Mouse (Mus musculus) brown adipose tissue, adult 24 weeks (tissue): ENCODE results near the gene Hpd. TPM values are rescaled to one million over a fixed set of nuclear protein-coding genes. Genes with fewer than 3 reads are reported as not detected.

Experiments
- H3K27ac ChIP-seq: fragments of 200-500 bp; replicated peaks from 2 replicates; pipeline ENCODE4 v1.5.1; 2012; ENCODE audit warnings: low read depth, mild to moderate bottlenecking, low read length
- H3K4me1 ChIP-seq: fragments of 200-500 bp; 2 replicates; pipeline ENCODE4 v1.6.1; 2012; ENCODE audit warnings: low read length, mixed read lengths; ENCODE audit not compliant: control insufficient read depth, insufficient read depth, insufficient read length
- H3K4me3 ChIP-seq: fragments of 200-500 bp; 2 replicates; pipeline ENCODE4 v1.5.1; 2012; ENCODE audit warnings: low read depth, mild to moderate bottlenecking, low read length, moderate library complexity; ENCODE audit not compliant: insufficient read depth
- polyA plus RNA-seq: library from polyadenylated mRNA; stranded (reverse); fragments of >200 nt; gene quantifications from 2 replicates; pipeline ENCODE4 v1.2.4, GENCODE M21; 2012; ENCODE audit not compliant: missing spikeins, insufficient read depth, insufficient read length

Gene Hpd
- polyA plus RNA-seq, 1 experiment, result 1.7 TPM

GRCm38 (mm10) chr5:123195500-123196000 lies 13.0 kb upstream of the Hpd start:
- Histone ChIP-seq H3K4me3 (no peak overlapping the region), H3K4me1 (no peaks in the 10 kb centered on the region), H3K27ac (no peak overlapping the region)

- no peak overlapping the region for H3K27ac ChIP-seq
These were observed 12.3 kb upstream of the Hpd start for GRCm38 (mm10) chr5:123194856-123195255.

GRCm38 (mm10) chr5:123193436-123193835 lies 10.9 kb upstream of the Hpd start:
- Histone ChIP-seq H3K4me3 (no peak overlapping the region), H3K4me1 (no peaks in the 10 kb centered on the region), H3K27ac (no peak overlapping the region)

More at GRCm38 (mm10) chr5:123194856-123195255, 12.3 kb upstream of the Hpd start:
- Histone ChIP-seq H3K4me1 (no peaks in the 10 kb centered on the region), H3K4me3 (no peak overlapping the region)

DNA sequence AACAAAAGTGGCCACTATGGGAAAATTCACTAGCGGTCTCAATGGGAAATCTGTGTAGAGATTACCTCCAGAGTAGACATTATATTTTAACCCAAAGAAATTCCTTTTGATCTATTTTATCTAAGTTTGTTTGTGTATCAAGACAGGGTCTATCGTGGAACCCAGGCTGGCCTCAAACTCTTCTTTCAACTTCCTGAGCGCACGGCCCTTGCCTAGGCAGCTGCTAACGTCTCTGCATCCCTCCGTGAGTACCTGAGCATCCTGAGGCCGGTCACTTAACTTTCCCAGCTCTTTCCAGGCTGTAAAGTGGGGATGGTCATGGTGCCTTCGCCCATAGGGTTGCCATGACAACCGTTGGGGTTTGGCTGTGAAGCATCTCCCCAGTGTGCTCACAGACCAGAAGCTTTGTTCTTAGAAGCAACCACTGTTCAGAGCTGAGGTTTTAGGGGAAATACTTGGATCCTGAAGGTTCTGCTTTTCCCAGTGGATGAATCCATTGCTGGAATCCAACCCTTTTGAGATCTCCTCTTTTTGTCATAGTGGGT lies 10.2 kb upstream of the Hpd start:
- no peak overlapping the region for H3K4me3 ChIP-seq

DNA sequence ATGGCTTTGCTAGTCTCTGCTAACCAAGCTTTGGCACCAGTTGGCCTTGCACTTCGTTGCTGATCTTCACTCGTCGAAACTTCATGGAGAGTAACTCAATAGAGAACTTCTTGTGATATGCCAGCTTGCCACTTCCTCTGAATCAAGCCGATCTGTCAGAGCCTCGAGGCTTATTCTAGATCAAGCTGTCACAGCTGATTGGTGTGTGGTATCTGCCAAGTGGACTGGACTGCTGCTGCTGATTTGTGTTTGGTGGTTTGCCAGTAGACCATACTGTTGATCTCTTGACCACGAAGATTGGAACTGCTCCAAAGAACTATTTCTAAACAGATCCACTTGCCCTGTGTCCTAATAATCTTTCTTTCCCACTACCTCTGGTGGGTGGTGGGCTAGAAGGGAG lies 8.9 kb upstream of the Hpd start:
- Histone ChIP-seq H3K4me1 (no peaks in the 10 kb centered on the region), H3K4me3 (no peak overlapping the region), H3K27ac (no peak overlapping the region)

More for the DNA sequence above, 10.2 kb upstream of the Hpd start:
- no peaks in the 10 kb centered on the region for H3K4me1 ChIP-seq
- H3K27ac ChIP-seq, result no peak overlapping the region

- Histone ChIP-seq H3K4me3 (no peak overlapping the region), H3K27ac (no peak overlapping the region), H3K4me1 (no peaks in the 10 kb centered on the region)
These were observed 8.4 kb upstream of the Hpd start for GRCm38 (mm10) chr5:123190912-123191311.

GRCm38 (mm10) chr5:123187306-123187705 lies 4.8 kb upstream of the Hpd start:
- no peak overlapping the region for H3K27ac ChIP-seq
- H3K4me3 ChIP-seq, result no peak overlapping the region
- no peaks in the 10 kb centered on the region for H3K4me1 ChIP-seq

GRCm38 (mm10) chr5:123185966-123186365 lies 3.4 kb upstream of the Hpd start:
- Histone ChIP-seq H3K4me3 (no peak overlapping the region), H3K4me1 (no peaks in the 10 kb centered on the region), H3K27ac (no peak overlapping the region)

- Histone ChIP-seq H3K27ac (no peak overlapping the region), H3K4me3 (no peak overlapping the region), H3K4me1 (no peaks in the 10 kb centered on the region)
These were observed 991 bp downstream of the Hpd start for GRCm38 (mm10) chr5:123181536-123181935.

- Histone ChIP-seq H3K4me3 (no peak overlapping the region), H3K27ac (no peak overlapping the region), H3K4me1 (no peaks in the 10 kb centered on the region)
These were observed 2.1 kb downstream of the Hpd start for GRCm38 (mm10) chr5:123180390-123180789.

DNA sequence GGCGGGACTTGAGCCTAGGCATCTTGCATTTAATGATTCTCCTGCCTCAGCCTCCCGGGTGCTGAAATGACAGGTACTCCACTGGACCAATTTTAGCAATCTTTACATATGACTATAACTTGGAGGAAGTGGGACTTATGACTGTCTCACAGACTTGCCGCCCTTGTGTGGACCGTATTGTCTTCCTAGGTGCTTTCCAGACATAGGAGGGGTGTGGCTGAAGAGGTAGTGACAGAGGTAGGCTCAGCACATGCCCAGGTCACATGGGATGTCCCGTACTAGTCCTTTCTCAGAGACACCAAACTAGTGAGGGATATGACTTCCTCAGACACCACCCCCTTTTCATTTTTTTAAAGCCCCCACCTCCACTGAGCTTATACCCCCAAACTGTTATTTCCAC lies 3.7 kb downstream of the Hpd start:
- H3K27ac ChIP-seq, result no peak overlapping the region
- no peak overlapping the region for H3K4me3 ChIP-seq
- H3K4me1 ChIP-seq, result no peaks in the 10 kb centered on the region

GRCm38 (mm10) chr5:123171646-123172350 lies 10.7 kb downstream of the Hpd start:
- no peak overlapping the region for H3K27ac ChIP-seq
- no peak overlapping the region for H3K4me3 ChIP-seq

DNA sequence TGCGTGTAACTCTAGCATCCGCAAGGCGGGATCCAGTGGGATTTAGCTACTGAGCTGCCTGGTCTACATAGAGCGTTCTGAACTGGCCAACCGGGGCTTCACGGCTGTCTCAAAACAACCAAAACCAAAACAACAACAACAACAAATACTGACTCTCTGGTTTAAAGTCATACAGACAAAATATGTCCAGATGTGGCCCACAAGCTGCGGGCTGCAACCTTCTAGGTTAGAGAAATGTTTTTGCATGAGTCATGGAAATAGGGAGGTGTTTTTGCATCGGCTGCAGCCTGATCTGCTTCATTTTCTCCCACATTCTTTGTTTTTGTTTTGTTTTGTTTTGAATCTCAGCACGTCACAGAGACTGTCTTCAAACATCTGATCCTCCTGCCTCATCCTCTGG lies 12.2 kb downstream of the Hpd start:
- H3K27ac ChIP-seq, result no peak overlapping the region
- H3K4me1 ChIP-seq, result no peaks in the 10 kb centered on the region
- H3K4me3 ChIP-seq, result no peak overlapping the region

More at GRCm38 (mm10) chr5:123171646-123172350, 10.7 kb downstream of the Hpd start:
- no peaks in the 10 kb centered on the region for H3K4me1 ChIP-seq

DNA sequence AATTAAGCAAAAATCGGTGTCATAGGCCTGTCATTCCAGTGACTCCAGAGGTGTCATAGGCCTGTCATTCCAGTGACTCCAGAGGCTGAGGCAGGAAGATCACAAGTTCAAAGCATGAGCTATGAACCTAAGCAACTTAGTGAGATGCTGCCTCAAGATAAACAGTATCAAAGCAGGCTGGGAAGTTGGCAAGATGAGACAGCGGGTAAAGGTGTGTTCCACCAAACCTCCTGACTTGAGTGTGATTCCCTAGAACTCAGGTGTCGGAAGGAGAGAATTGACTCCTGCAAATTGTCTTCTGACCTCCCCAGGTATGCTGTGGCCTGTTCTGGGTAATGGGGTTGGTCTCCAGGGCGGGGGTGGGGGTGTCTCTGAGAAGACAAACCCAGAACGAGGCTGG lies 13.2 kb downstream of the Hpd start, which contains the start of gene Psmd9:
Gene Psmd9, plus strand, starts transcription at position 130 of the 400 bp plus-strand sequence.
- Histone ChIP-seq H3K4me1 (no peaks in the 10 kb centered on the region), H3K4me3 (no peak within 1 kb of the TSS), H3K27ac (no peak within 1 kb of the TSS)

DNA sequence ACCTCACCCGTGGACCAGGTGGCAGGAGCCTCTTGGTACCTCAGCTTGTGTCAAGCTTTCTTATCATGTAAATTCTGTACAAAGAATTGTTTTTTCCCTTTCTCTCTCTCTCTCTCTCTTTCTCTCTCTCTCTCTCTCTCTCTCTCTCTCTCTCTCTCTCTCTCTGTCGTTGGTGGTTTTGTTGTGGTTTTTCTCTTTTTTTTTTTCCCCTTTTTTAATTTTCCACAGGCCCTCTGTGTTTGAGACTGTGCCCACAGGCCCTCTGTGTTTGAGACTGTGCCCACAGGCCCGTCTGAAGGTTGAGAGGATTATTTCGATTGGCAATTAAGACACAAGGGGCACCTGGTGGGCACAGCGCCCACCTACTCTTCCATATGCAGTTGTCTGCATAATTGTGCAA lies 14.9 kb downstream of the Hpd start:
- no peak overlapping the region for H3K27ac ChIP-seq
- no peak overlapping the region for H3K4me3 ChIP-seq
- no peaks in the 10 kb centered on the region for H3K4me1 ChIP-seq

GRCm38 (mm10) chr5:123166437-123166836 lies 16.1 kb downstream of the Hpd start:
- Histone ChIP-seq H3K27ac (no peak overlapping the region), H3K4me1 (no peaks in the 10 kb centered on the region), H3K4me3 (no peak overlapping the region)
